Mouse (Mus musculus): ENCODE results near the gene Tas2r143.

Tas2r143 gene

GRCm38 (mm10) chr6:42399938-42400337 lies at the start of gene Tas2r143:
TSS of gene Tas2r143 (plus strand) at chr6:42400238.
- no peak for DNase-seq (ENCODE audit: low read depth)

- no peak for DNase-seq (ENCODE audit: low read depth)
Observed at GRCm38 (mm10) chr6:42350968-42351775, 48.9 kb upstream of the Tas2r143 start.

- peak; percentile 40 for DNase-seq (ENCODE audit: low read depth)
Observed at GRCm38 (mm10) chr6:42351776-42352485, 48.1 kb upstream of the Tas2r143 start.

GRCm38 (mm10) chr6:42352486-42352846 lies 47.6 kb upstream of the Tas2r143 start:
- no peak for DNase-seq (ENCODE audit: low read depth)

- peak; percentile 95 for DNase-seq (ENCODE audit: low read depth)
Observed at GRCm38 (mm10) chr6:42353180-42353579, 46.9 kb upstream of the Tas2r143 start.

GRCm38 (mm10) chr6:42354076-42355019 lies 45.7 kb upstream of the Tas2r143 start:
- DNase-seq (ENCODE audit: low read depth): peak; percentile 97

- no peak for DNase-seq (ENCODE audit: low read depth)
Observed at GRCm38 (mm10) chr6:42355366-42355765, 44.7 kb upstream of the Tas2r143 start.

GRCm38 (mm10) chr6:42355794-42356600 lies 44.0 kb upstream of the Tas2r143 start:
- no peak for DNase-seq (ENCODE audit: low read depth)

- DNase-seq (ENCODE audit: low read depth): no peak
Observed at GRCm38 (mm10) chr6:42356913-42357312, 43.1 kb upstream of the Tas2r143 start.

GRCm38 (mm10) chr6:42357901-42358300 lies 42.1 kb upstream of the Tas2r143 start:
- no peak for DNase-seq (ENCODE audit: low read depth)

GRCm38 (mm10) chr6:42358901-42359300 lies 41.1 kb upstream of the Tas2r143 start:
- no peak for DNase-seq (ENCODE audit: low read depth)

GRCm38 (mm10) chr6:42359364-42360147 lies 40.5 kb upstream of the Tas2r143 start:
- DNase-seq (ENCODE audit: low read depth): no peak

- no peak for DNase-seq (ENCODE audit: low read depth)
Observed at GRCm38 (mm10) chr6:42360231-42360840, 39.7 kb upstream of the Tas2r143 start.

GRCm38 (mm10) chr6:42361041-42361895 lies 38.8 kb upstream of the Tas2r143 start:
- DNase-seq (ENCODE audit: low read depth): no peak

- no peak for DNase-seq (ENCODE audit: low read depth)
Observed at GRCm38 (mm10) chr6:42362074-42362473, 38.0 kb upstream of the Tas2r143 start.

GRCm38 (mm10) chr6:42362497-42362896 lies 37.5 kb upstream of the Tas2r143 start:
- no peak for DNase-seq (ENCODE audit: low read depth)

GRCm38 (mm10) chr6:42362974-42363373 lies 37.1 kb upstream of the Tas2r143 start:
- peak; percentile 40 for DNase-seq (ENCODE audit: low read depth)

- DNase-seq (ENCODE audit: low read depth): no peak
Observed at GRCm38 (mm10) chr6:42364066-42364465, 36.0 kb upstream of the Tas2r143 start.

GRCm38 (mm10) chr6:42364607-42365006 lies 35.4 kb upstream of the Tas2r143 start:
- DNase-seq (ENCODE audit: low read depth): no peak

Data from 416B (cell line).